Mouse (Mus musculus) kidney, adult 2 months (tissue): Measurements from ENCODE around the gene Ppm1k.

Experiments
- CTCF ChIP-seq: fragments of 200-500 bp; conservative IDR thresholded peaks from 2 replicates; pipeline ENCODE4 v1.5.1; 2011; ENCODE audit warnings: low read depth, mild to moderate bottlenecking, control low read depth, low read length, moderate library complexity, mixed read lengths; ENCODE audit not compliant: insufficient read depth, insufficient read length
- POLR2A ChIP-seq: fragments of 200-500 bp; IDR thresholded peaks from one replicate; pipeline ENCODE4 v1.6.1; 2011; ENCODE audit warnings: low read depth, low read length, control low read depth

DNA sequence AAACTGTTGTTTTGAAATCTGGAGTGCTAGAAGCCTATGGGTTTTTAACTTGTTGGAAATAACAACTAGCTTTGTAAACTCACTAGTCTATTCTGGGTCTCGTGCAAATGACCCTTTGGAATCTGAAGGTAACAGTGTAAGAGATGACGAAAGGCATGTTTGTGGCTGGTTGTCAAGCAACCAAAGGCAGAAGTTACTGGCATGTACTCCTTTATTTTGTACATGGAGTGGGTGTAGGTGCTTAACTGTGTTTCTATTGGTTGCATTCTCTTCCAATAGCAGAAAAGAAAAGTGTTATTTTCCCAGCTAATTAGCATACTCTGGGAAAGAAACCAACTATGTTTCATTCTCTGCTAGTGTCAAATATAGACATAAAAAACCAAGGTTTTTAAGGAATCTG, 9.6 kb upstream of the Ppm1k start:
- TF ChIP-seq CTCF (no peak), POLR2A (no peak)
